In genomic region chr8:10923071-10924000, GRCm38 (mm10) we compare ENCODE assay signal across 12 mouse cellular contexts.
A peak's percentile ranks its signal among the peaks of the same experiment; 100 is the strongest.
DNase-seq lines count a peak whose midpoint lies in the region; ATAC-seq and TF ChIP-seq lines count a peak whose summit lies in the region.
"Had no signal": no experiment of that assay in that cellular context is flagged by ENCODE, and none has a peak within 500 bp of the region (broad histone marks: within the 10 kb centered on the region; RNA-seq: fewer than 3 reads in every experiment).

No protein-coding gene starts in this region.

- H3K4me2 ChIP-seq in heart, postnatal 0 days (ENCODE audit: low read depth, low read length), result no peak overlapping the region
- peak overlapping the region; percentile 47 for H3K4me2 ChIP-seq in limb, embryonic 12.5 days

- no peak overlapping the region for H3K4me3 ChIP-seq in heart, postnatal 0 days (ENCODE audit: low read depth, low read length)
- no peak overlapping the region for H3K4me3 ChIP-seq in heart, adult 2 months
- H3K4me3 ChIP-seq in limb, embryonic 12.5 days (replicated peaks), result no peak overlapping the region

- no peak for DNase-seq in heart, postnatal 0 days (ENCODE audit: low spot score)
- no peak for DNase-seq in heart, adult 2 months
- DNase-seq in thymus, postnatal 4 days, result peak; percentile 29
- DNase-seq in thymus, adult 18-20 months, result no peak
- DNase-seq in spleen, postnatal 10 days (ENCODE audit: low spot score in 2 of 2), result no peak
- no peak for DNase-seq in adipocyte (ENCODE audit: low spot score)
- no peak for DNase-seq in spleen, postnatal 4 days (ENCODE audit: low spot score in 2 of 2)
- DNase-seq: liver, embryonic 13.5 days; right cerebral cortex, adult 18-20 months had no signal

- H3K27me3 ChIP-seq in heart, postnatal 0 days (ENCODE audit: control insufficient read depth, insufficient read depth, low read length), result peaks cover 21% of the 10 kb centered on the region; the same call in 1 of the 2 replicates
- no peaks in the 10 kb centered on the region for H3K27me3 ChIP-seq in heart, adult 2 months (ENCODE audit: control insufficient read depth, insufficient read depth, low read length)
- H3K27me3 ChIP-seq in limb, embryonic 12.5 days, result no peaks in the 10 kb centered on the region; the same call in 1 of the 2 replicates
- H3K27me3 ChIP-seq: CH12.LX had no signal

- TF ChIP-seq CTCF in heart, postnatal 0 days (IDR thresholded peaks at IDR 0.05; ENCODE audit: low read depth), result no peak
- no peak for TF ChIP-seq CTCF in heart, adult 2 months (IDR thresholded peaks at IDR 0.05)

- no peak for TF ChIP-seq POLR2A in heart, adult 2 months (IDR thresholded peaks at IDR 0.05; ENCODE audit: insufficient read depth, low read depth, low read length)

- intact Hi-C loops in heart, adult 2 months (cut with DNase I), result no loop called here

- peaks cover 34% of the 10 kb centered on the region for H3K4me1 ChIP-seq in heart, postnatal 0 days (ENCODE audit: control insufficient read depth, insufficient read depth)
- peaks cover 11% of the 10 kb centered on the region for H3K4me1 ChIP-seq in heart, adult 2 months (ENCODE audit: control insufficient read depth, insufficient read depth, low read length)
- H3K4me1 ChIP-seq in limb, embryonic 12.5 days (replicated peaks), result peaks cover 75% of the 10 kb centered on the region

- H3K27ac ChIP-seq in heart, postnatal 0 days (ENCODE audit: low read depth), result 0 out of 2 replicates have a peak overlapping the region, but pooled peaks have one; percentile 32
- no peak overlapping the region for H3K27ac ChIP-seq in heart, adult 2 months
- peak overlapping the region; percentile 98 for H3K27ac ChIP-seq in limb, embryonic 12.5 days
- H3K27ac ChIP-seq: liver, embryonic 13.5 days had no signal

- H3K36me3 ChIP-seq in heart, postnatal 0 days (replicated peaks; ENCODE audit: control insufficient read depth, insufficient read depth, low read length), result no peaks in the 10 kb centered on the region
- no peaks in the 10 kb centered on the region for H3K36me3 ChIP-seq in heart, adult 2 months (ENCODE audit: control insufficient read depth, insufficient read depth, low read length)
- H3K36me3 ChIP-seq in limb, embryonic 12.5 days, result no peaks in the 10 kb centered on the region
- H3K36me3 ChIP-seq: heart, embryonic 15.5 days; liver, embryonic 13.5 days had no signal

- no peaks in the 10 kb centered on the region for H3K9me3 ChIP-seq in heart, postnatal 0 days (replicated peaks; ENCODE audit: control insufficient read depth, low read length)
- H3K9me3 ChIP-seq in limb, embryonic 12.5 days, result no peaks in the 10 kb centered on the region
- H3K9me3 ChIP-seq: heart, embryonic 15.5 days; liver, embryonic 13.5 days had no signal

- H3K79me2 ChIP-seq in heart, adult 2 months (replicated peaks; ENCODE audit: control insufficient read depth, insufficient read depth, low read length), result no peaks in the 10 kb centered on the region

- ATAC-seq in heart, postnatal 0 days (ENCODE audit: insufficient read depth, low read depth), result no peak
- ATAC-seq in limb, embryonic 12.5 days (ENCODE audit: insufficient number of reproducible peaks, insufficient read depth, low FRiP score, low TSS enrichment, low read depth), result no peak

- H3K9ac ChIP-seq in heart, postnatal 0 days (replicated peaks; ENCODE audit: low read depth, low read length), result no peak overlapping the region
- no peak overlapping the region for H3K9ac ChIP-seq in heart, adult 2 months (ENCODE audit: low read depth, low read length)
- H3K9ac ChIP-seq in limb, embryonic 12.5 days (replicated peaks), result no peak overlapping the region
- H3K9ac ChIP-seq: heart, embryonic 15.5 days had no signal

- no peak for TF ChIP-seq EP300 in heart, postnatal 0 days (IDR thresholded peaks at IDR 0.05; ENCODE audit: low read depth)
- TF ChIP-seq EP300 in heart, adult 2 months (IDR thresholded peaks at IDR 0.05; ENCODE audit: insufficient read depth, low read depth, low read length), result no peak

- 66% methylated on average over 19 of the region's 19 CpGs for WGBS in heart, postnatal 0 days
- 65% methylated on average over 19 of the region's 19 CpGs for WGBS in heart, adult 2 months
- WGBS in limb, embryonic 12.5 days, result 25% methylated on average over 19 of the region's 19 CpGs
